Mouse (Mus musculus) lung, embryonic 15.5 days (tissue): Measurements from ENCODE around the gene Crtc1. TPM values are rescaled to one million over a fixed set of nuclear protein-coding genes. Genes with fewer than 3 reads are reported as not detected.

Source experiments
- ATAC-seq: fragments of 200-750 bp; cut with Nextera tagmentation; 2 replicates; pipeline ENCODE4 v1.8.0; 2017; ENCODE audit warnings: moderate number of reproducible peaks, borderline replicate concordance; ENCODE audit not compliant: low FRiP score, low TSS enrichment; ENCODE audit errors: extremely low read depth
- H3K27ac ChIP-seq: fragments of 300-500 bp; sonication (generic); 2 replicates; pipeline ENCODE4 v1.5.1; 2015; ENCODE audit warnings: moderate library complexity, mild to moderate bottlenecking, inconsistent platforms
- H3K27me3 ChIP-seq: fragments of 300-500 bp; sonication (generic); 2 replicates; pipeline ENCODE4 v1.6.1; 2015; ENCODE audit warnings: inconsistent platforms
- H3K36me3 ChIP-seq: fragments of 300-500 bp; sonication (generic); 2 replicates; pipeline ENCODE4 v1.6.1; 2015; ENCODE audit warnings: inconsistent platforms
- H3K4me1 ChIP-seq: fragments of 300-500 bp; sonication (generic); 2 replicates; pipeline ENCODE4 v1.6.1; 2015; ENCODE audit warnings: inconsistent platforms
- H3K4me2 ChIP-seq: fragments of 300-500 bp; sonication (generic); 2 replicates; pipeline ENCODE4 v1.6.1; 2015; ENCODE audit warnings: inconsistent platforms, mild to moderate bottlenecking, moderate library complexity
- H3K4me3 ChIP-seq: fragments of 300-500 bp; sonication (generic); 2 replicates; pipeline ENCODE4 v1.5.1; 2015; ENCODE audit warnings: mild to moderate bottlenecking, inconsistent platforms
- H3K9ac ChIP-seq: fragments of 300-500 bp; sonication (generic); 2 replicates; pipeline ENCODE4 v1.6.1; 2015; ENCODE audit warnings: inconsistent platforms
- H3K9me3 ChIP-seq: fragments of 300-500 bp; sonication (generic); 2 replicates; pipeline ENCODE4 v1.6.1; 2016; ENCODE audit warnings: inconsistent platforms
- WGBS: fragments of 180-500 bp; shearing (Covaris S2); methylation state at CpG from one replicate; pipeline ENCODE4 v1.1.7; 2015; 5-methylcytosine and 5-hydroxymethylcytosine counted together
- polyA plus RNA-seq: library from polyadenylated mRNA; unstranded; fragments of >200 nt; fragmentation: Nextera tagmentation; extraction: Ambion mirVana; gene quantifications from 2 replicates; pipeline ENCODE4 v1.2.1, GENCODE M21; 2015

Gene Crtc1
- polyA plus RNA-seq, 1 experiment from 2014 or later = 17.6 TPM

GRCm38 (mm10) chr8:70374318-70374927 lies 65.0 kb downstream of the Crtc1 start:
- peaks cover 35% of the 10 kb centered on the region for H3K4me1 ChIP-seq
- 1% methylated on average over 53 of the region's 53 CpGs for WGBS
- no peak overlapping the region for H3K27ac ChIP-seq
- 0 out of 2 replicates have a peak, but pooled peaks cover 4% of the 10 kb centered on the region for H3K9me3 ChIP-seq
- peak overlapping the region; percentile 78 for H3K4me2 ChIP-seq
- H3K4me3 ChIP-seq = peak overlapping the region; percentile 43
- no peaks in the 10 kb centered on the region for H3K36me3 ChIP-seq
- H3K9ac ChIP-seq = no peak overlapping the region; the same call in 1 of the 2 replicates
- peaks cover 75% of the 10 kb centered on the region for H3K27me3 ChIP-seq
- ATAC-seq = peak; percentile 73

GRCm38 (mm10) chr8:70373397-70374317 lies 65.7 kb downstream of the Crtc1 start, which contains the start of gene Comp:
Gene Comp, plus strand, starts transcription at chr8:70373558.
- 3% methylated on average over 47 of the region's 47 CpGs for whole genome bisulfite sequencing
- ATAC-seq = no peak; the same call in 1 of the 2 replicates

GRCm38 (mm10) chr8:70371951-70372350 lies 67.4 kb downstream of the Crtc1 start:
- ATAC-seq = no peak
- 0 out of 2 replicates have a peak, but pooled peaks cover 4% of the 10 kb centered on the region for H3K9me3 ChIP-seq
- H3K4me3 ChIP-seq = no peak overlapping the region
- H3K4me1 ChIP-seq = peaks cover 38% of the 10 kb centered on the region
- H3K9ac ChIP-seq = no peak overlapping the region
- no peak overlapping the region for H3K4me2 ChIP-seq
- peaks cover 57% of the 10 kb centered on the region for H3K27me3 ChIP-seq
- WGBS = 20% methylated on average over 6 of the region's 6 CpGs
- H3K36me3 ChIP-seq = no peaks in the 10 kb centered on the region
- H3K27ac ChIP-seq = no peak overlapping the region

More at GRCm38 (mm10) chr8:70373397-70374317, 65.7 kb downstream of the Crtc1 start, which contains the start of gene Comp:
- Histone ChIP-seq H3K4me2 (peak within 1 kb of the TSS; percentile 78), H3K27ac (no peak within 1 kb of the TSS), H3K9ac (no peak within 1 kb of the TSS), H3K9me3 (0 out of 2 replicates have a peak, but pooled peaks cover 4% of the 10 kb centered on the region), H3K27me3 (peaks cover 74% of the 10 kb centered on the region), H3K4me1 (peaks cover 35% of the 10 kb centered on the region), H3K4me3 (peak within 1 kb of the TSS; percentile 43), H3K36me3 (no peaks in the 10 kb centered on the region)

GRCm38 (mm10) chr8:70370476-70370875 lies 68.9 kb downstream of the Crtc1 start:
- no peaks in the 10 kb centered on the region for H3K36me3 ChIP-seq
- no peak overlapping the region for H3K9ac ChIP-seq
- no peak overlapping the region for H3K4me3 ChIP-seq
- 0 out of 2 replicates have a peak, but pooled peaks cover 4% of the 10 kb centered on the region for H3K9me3 ChIP-seq
- ATAC-seq = no peak
- H3K4me2 ChIP-seq = no peak overlapping the region
- H3K4me1 ChIP-seq = peaks cover 34% of the 10 kb centered on the region
- H3K27ac ChIP-seq = no peak overlapping the region
- WGBS = 84% methylated on average over 7 of the region's 7 CpGs
- peaks cover 42% of the 10 kb centered on the region for H3K27me3 ChIP-seq

- peaks cover 3% of the 10 kb centered on the region for H3K27me3 ChIP-seq
- WGBS = 46% methylated on average over 5 of the region's 5 CpGs
- H3K4me3 ChIP-seq = no peak overlapping the region
- no peaks in the 10 kb centered on the region for H3K9me3 ChIP-seq
- H3K4me1 ChIP-seq = 0 out of 2 replicates have a peak, but pooled peaks cover 14% of the 10 kb centered on the region
- H3K36me3 ChIP-seq = no peaks in the 10 kb centered on the region
- peak; percentile 61; the same call in 1 of the 2 replicates for ATAC-seq
- no peak overlapping the region for H3K9ac ChIP-seq
- H3K4me2 ChIP-seq = no peak overlapping the region
- H3K27ac ChIP-seq = 0 out of 2 replicates have a peak overlapping the region, but pooled peaks have one; percentile 1
Measured at GRCm38 (mm10) chr8:70366588-70366987, 72.8 kb downstream of the Crtc1 start.

- WGBS = 32% methylated on average over 5 of the region's 5 CpGs
- Histone ChIP-seq H3K36me3 (no peaks in the 10 kb centered on the region), H3K9me3 (no peaks in the 10 kb centered on the region), H3K4me2 (no peak overlapping the region), H3K4me1 (0 out of 2 replicates have a peak, but pooled peaks cover 14% of the 10 kb centered on the region), H3K27me3 (0 out of 2 replicates have a peak, but pooled peaks cover 4% of the 10 kb centered on the region), H3K27ac (no peak overlapping the region), H3K9ac (no peak overlapping the region), H3K4me3 (no peak overlapping the region)
- no peak for ATAC-seq
Measured at GRCm38 (mm10) chr8:70364066-70364465, 75.3 kb downstream of the Crtc1 start.

- Histone ChIP-seq H3K4me2 (no peak overlapping the region), H3K4me1 (0 out of 2 replicates have a peak, but pooled peaks cover 8% of the 10 kb centered on the region), H3K9ac (no peak overlapping the region), H3K4me3 (no peak overlapping the region), H3K27me3 (0 out of 2 replicates have a peak, but pooled peaks cover 4% of the 10 kb centered on the region), H3K27ac (no peak overlapping the region), H3K9me3 (no peaks in the 10 kb centered on the region), H3K36me3 (no peaks in the 10 kb centered on the region)
- ATAC-seq = no peak
- WGBS = 68% methylated on average over 10 of the region's 10 CpGs
Measured at GRCm38 (mm10) chr8:70361484-70362032, 77.8 kb downstream of the Crtc1 start.

- Histone ChIP-seq H3K4me2 (no peak overlapping the region), H3K36me3 (no peaks in the 10 kb centered on the region), H3K27me3 (0 out of 2 replicates have a peak, but pooled peaks cover 4% of the 10 kb centered on the region), H3K9ac (no peak overlapping the region), H3K27ac (no peak overlapping the region), H3K9me3 (no peaks in the 10 kb centered on the region), H3K4me1 (0 out of 2 replicates have a peak, but pooled peaks cover 2% of the 10 kb centered on the region), H3K4me3 (no peak overlapping the region)
- no peak for ATAC-seq
- 50% methylated on average over 4 of the region's 4 CpGs for WGBS
Measured at GRCm38 (mm10) chr8:70360769-70361168, 78.6 kb downstream of the Crtc1 start.

GRCm38 (mm10) chr8:70359411-70359810 lies 80.0 kb downstream of the Crtc1 start:
- no peaks in the 10 kb centered on the region for H3K9me3 ChIP-seq
- 0 out of 2 replicates have a peak, but pooled peaks cover 4% of the 10 kb centered on the region for H3K27me3 ChIP-seq
- no peak overlapping the region for H3K4me2 ChIP-seq
- peaks cover 4% of the 10 kb centered on the region; the same call in 1 of the 2 replicates for H3K4me1 ChIP-seq
- 16% methylated on average over 3 of the region's 3 CpGs for WGBS
- no peak overlapping the region for H3K9ac ChIP-seq
- H3K4me3 ChIP-seq = no peak overlapping the region
- no peaks in the 10 kb centered on the region for H3K36me3 ChIP-seq
- no peak for ATAC-seq
- H3K27ac ChIP-seq = no peak overlapping the region

- Histone ChIP-seq H3K9ac (no peak overlapping the region), H3K36me3 (no peaks in the 10 kb centered on the region), H3K4me2 (no peak overlapping the region), H3K27me3 (0 out of 2 replicates have a peak, but pooled peaks cover 4% of the 10 kb centered on the region), H3K9me3 (no peaks in the 10 kb centered on the region), H3K27ac (no peak overlapping the region), H3K4me3 (no peak overlapping the region), H3K4me1 (peaks cover 21% of the 10 kb centered on the region)
- no peak for ATAC-seq
- 82% methylated on average over 1 of the region's 1 CpGs for WGBS
Measured at GRCm38 (mm10) chr8:70356111-70356510, 83.3 kb downstream of the Crtc1 start.

GRCm38 (mm10) chr8:70354004-70354403 lies 85.4 kb downstream of the Crtc1 start:
- Histone ChIP-seq H3K27ac (peak overlapping the region; percentile 59), H3K4me2 (peak overlapping the region; percentile 95), H3K27me3 (no peaks in the 10 kb centered on the region), H3K36me3 (peaks cover 4% of the 10 kb centered on the region), H3K9ac (peak overlapping the region; percentile 52), H3K4me3 (peak overlapping the region; percentile 89), H3K4me1 (peaks cover 36% of the 10 kb centered on the region), H3K9me3 (no peaks in the 10 kb centered on the region)
- ATAC-seq = no peak
- 58% methylated on average over 4 of the region's 4 CpGs for WGBS
